Mouse (Mus musculus) mouse trophoblast stem cell (cell line): ENCODE data around the gene Dpp6.

Experiments used
- in situ Hi-C, 2 experiments: fragments of 300-500 bp; cut with MseI, MboI; formaldehyde crosslinking; loops; 2 replicates in 1 of 2; 3 replicates in 1 of 2; pipeline ENCODE4 v1.15.1; 2025

Dpp6 gene

GRCm38 (mm10) chr5:27357630-27358029, 540.6 kb downstream of the Dpp6 start:
- in situ Hi-C loops, result no loop called here

GRCm38 (mm10) chr5:27365946-27366345, 548.9 kb downstream of the Dpp6 start:
- in situ Hi-C loops, result no loop called here

DNA sequence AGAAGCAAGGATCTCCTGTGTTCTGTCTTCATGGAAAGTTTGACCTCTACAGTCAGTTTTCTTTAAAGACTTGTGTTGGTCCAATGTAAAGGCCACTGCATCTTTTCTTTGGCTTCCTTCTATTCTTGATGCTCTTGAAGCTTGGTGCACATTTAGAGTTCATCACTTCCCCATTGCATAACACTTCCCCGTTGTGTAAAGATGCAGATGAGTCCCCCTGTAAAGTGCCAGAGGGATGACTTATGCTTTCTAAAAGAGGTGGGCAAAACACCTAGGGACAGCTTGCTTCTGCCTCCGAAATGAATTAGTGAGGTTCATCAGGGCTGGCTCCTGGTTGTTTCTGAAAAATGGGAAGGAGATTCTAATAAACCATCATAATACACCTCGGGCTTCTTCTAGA, 553.8 kb downstream of the Dpp6 start:
- in situ Hi-C loops, result no loop called here

DNA sequence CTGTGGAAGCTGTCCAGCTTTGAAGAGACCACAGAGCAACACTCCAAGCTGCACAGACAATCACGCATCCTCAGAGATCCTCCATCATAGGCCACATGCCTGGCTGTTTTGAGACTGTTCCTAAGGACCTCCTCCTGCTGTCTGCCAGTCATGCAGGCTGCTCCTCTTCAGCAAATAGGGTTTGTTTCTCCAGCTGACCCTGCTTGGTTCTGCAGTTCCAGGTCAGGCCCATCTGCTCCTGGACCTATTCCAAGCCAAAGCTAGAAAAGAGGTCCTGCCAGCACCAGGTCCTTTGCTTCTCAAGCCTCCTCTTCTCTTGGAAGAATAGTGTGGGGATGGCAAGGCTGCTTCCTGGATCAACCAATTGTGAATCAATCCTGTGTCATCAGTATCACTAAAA, 556.9 kb downstream of the Dpp6 start:
- in situ Hi-C loops, result no loop called here

- in situ Hi-C loops, result no loop called here
Observed at GRCm38 (mm10) chr5:27375841-27376240, 558.8 kb downstream of the Dpp6 start.

DNA sequence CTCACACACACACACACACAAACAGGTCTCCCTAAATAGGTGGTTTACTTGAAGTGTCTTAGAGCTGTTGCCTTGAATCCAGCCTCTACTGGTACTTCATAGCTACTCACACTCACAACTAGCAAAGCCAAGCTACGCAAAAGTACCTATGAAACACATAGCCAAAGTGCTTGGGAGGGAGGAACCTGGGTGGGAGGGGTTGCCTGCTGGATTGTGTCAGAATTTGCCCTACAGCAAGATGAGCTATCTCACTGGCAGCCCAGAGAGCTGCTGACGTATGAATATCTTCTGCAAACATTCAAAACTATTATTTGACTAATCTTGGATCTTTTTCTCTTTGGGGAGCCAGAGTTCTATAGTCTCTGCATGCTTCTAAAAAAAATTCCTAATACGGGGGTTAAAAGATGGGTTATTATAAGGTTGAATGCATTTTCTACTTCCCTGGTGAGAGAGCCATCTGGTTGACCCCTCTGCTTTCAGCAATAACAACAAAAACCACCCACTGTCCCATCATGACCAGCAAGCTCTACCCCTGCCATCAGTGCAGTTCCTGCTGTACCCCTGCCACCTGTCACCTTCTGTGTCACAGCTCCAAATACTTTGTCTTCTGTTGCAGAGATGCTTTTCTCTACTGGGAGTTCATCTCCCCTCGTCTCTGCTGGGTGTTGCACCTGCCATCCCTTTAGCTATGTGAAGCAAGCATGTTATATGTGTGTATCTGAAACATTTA, 563.8 kb downstream of the Dpp6 start:
- in situ Hi-C loops, result no loop called here

DNA sequence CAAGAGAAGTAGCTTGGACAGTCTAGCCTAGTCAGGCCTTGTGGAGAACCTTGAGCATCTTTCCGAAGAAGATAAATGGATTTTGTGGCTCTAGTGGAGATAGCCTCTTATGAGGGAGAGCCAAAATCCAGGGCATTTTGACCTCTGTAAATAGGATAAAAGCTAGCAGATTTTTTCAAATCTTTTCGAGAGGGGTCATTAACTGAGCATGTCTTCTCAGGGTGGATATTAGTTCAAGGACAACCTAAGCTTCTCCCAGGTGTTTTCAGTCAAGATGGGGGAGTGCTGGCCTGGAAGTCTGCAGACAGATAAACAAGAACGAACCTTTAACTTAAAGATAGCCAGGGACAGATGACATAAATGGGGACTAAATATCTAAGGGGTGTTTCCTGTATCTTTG, 581.4 kb downstream of the Dpp6 start:
- in situ Hi-C loops, result no loop called here

DNA sequence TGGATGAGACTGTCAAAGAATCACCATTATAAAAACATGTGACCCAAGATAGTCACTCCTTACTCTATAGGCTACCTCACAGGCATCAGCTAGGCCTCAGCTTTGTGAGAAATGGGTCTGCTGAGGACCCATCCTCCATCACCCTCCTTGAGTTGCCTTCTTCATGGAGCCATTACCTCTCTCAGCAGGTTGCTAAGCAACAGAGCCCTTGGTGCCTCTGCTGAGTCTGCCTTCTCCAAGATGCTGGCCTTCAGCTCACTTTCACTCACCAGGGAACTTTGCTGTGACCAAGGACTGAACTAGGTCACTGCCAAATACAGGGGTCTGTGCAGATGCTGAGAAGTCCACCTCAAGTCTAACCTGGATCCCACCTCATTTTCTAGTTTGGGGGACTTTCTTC, 582.1 kb downstream of the Dpp6 start:
- in situ Hi-C loops, result no loop called here

DNA sequence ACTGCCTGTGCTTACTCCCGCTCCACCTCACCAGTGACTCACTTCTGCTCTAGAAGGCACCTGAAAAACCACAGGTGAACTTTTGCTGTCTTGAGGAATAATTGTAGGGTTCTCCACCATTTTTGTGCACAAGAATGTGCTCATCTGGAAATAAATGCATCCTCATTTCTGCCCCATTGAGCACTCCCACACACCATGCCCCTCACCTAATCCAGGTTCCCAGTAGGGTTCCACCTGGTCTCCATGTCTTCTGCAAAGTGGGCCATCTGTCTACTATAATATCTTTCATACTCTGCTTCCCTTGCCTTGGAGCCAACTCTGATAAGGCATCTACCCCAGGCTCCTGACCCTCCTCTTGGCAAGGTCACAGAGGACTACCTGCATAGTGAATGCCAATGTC, 585.6 kb downstream of the Dpp6 start:
- in situ Hi-C loops, result no loop called here

GRCm38 (mm10) chr5:27408854-27409253, 591.9 kb downstream of the Dpp6 start:
- in situ Hi-C loops, result no loop called here

DNA sequence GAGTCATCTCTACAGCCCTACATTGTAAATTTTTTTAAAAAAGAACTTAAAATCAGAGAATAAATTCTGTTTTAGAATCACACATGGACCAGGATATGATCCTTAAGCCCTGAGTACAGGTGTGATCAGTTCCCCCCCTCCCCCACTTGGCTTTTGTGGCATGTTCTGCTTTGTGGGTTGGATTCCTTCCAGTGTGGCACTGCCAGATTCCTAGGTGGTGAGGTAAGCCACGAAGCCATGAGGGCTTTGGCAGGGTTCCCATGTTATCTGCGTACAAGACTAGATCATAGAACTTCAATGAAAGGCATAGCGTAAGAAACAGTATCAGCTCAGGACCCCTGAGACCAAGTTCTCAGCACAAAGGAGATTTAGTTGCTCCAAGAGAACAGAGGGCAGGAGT, 596.0 kb downstream of the Dpp6 start:
- in situ Hi-C loops, result loop anchor here in 1 of 2 experiments (10.0 kb wide), 1 partner anchor 338 kb away; no protein-coding TSS in a partner anchor

GRCm38 (mm10) chr5:27415518-27415917, 598.5 kb downstream of the Dpp6 start:
- in situ Hi-C loops, result loop anchor here in 1 of 2 experiments (10.0 kb wide), 1 partner anchor 341 kb away; no protein-coding TSS in a partner anchor

GRCm38 (mm10) chr5:27416571-27416970, 599.6 kb downstream of the Dpp6 start:
- in situ Hi-C loops, result loop anchor here in 1 of 2 experiments (10.0 kb wide), 1 partner anchor 342 kb away; no protein-coding TSS in a partner anchor

DNA sequence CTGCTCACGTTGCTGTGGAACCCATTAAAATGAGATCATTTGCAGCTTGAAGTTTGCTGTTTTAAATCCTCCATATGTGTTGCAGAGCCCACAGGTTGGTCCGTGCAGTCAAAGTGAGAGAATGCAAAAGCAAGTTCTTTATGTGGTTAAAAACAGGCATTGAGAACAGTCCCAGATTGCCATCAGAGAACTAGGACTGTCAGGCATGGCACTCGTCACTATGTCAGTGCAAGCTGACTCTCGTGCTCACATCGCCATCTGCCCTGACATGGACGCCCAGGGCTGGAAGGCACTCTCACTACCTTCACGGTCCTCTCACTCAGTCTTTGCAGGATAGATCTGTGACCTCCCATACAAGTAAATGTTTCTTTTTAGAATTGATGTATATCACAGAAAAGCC, 600.4 kb downstream of the Dpp6 start:
- in situ Hi-C loops, result loop anchor here in 1 of 2 experiments (10.0 kb wide), 1 partner anchor 343 kb away; no protein-coding TSS in a partner anchor

DNA sequence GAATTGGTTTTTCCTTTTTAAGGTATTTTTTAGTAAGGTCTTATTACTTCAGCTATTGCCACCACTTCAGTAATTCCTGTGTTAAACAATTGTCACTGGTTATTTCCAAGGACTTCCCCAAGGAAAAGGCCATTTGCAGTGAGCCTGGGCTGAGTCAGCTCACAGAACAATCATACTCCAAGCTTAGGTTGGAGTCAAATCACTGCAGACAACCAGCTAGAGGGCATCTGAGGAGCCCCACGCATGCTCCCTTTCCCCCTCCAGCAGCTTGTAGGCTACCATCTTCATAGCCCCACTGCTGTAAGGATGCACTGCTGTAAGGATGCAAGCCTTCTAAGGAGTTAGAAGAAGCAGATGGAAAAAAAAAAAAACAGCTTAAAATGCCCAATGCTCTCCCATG, 601.9 kb downstream of the Dpp6 start:
- in situ Hi-C loops, result loop anchor here in 1 of 2 experiments (10.0 kb wide), 1 partner anchor 344 kb away; no protein-coding TSS in a partner anchor

DNA sequence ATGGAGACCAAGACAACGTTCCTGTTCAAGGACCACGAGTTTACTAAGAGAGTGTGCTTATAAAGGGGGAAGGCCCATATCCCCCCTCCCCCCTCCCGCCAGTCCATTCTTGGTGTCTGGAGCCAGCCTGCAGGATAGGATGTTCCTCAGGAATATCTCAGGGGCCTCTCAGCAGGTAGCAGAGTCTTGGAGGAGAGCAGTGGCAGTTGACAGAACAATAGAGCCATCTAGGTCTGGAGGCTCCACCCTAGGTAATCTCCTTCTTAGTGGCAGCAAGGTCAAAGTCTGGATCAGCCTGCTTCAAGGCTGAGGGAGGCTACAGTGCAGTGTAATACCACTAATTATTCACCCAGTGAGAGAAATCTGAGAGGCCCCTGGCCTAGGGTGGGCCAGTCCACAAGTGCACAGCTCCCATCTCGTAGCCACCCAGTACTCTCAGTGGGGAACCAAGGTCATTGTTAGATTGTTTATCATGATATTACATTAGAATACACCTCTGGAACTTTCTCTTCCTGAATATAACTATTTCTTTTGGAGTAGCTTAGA, 604.2 kb downstream of the Dpp6 start:
- in situ Hi-C loops, result no loop called here

GRCm38 (mm10) chr5:27423766-27424165, 606.8 kb downstream of the Dpp6 start:
- in situ Hi-C loops, result no loop called here

- in situ Hi-C loops, result no loop called here
Observed at GRCm38 (mm10) chr5:27424484-27425080, 607.6 kb downstream of the Dpp6 start.

DNA sequence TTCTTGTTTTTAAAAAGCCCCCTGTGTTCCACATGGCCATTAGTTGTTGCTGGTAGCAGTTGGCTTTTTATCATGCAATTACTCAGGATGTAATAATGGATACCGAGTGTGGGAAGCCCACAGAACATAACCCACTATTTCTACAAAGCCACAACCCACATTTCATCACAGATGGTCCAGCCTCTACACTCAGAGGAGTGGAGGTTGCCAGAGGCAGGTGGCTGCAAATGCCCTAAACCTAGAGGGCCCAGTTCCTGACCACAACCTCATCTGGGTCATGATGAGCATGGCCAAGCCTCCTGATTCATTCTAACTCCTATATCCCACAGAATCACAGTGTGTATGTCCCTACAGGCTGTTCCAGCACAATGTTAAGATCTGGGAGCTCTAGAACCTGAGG, 609.2 kb downstream of the Dpp6 start:
- in situ Hi-C loops, result no loop called here

DNA sequence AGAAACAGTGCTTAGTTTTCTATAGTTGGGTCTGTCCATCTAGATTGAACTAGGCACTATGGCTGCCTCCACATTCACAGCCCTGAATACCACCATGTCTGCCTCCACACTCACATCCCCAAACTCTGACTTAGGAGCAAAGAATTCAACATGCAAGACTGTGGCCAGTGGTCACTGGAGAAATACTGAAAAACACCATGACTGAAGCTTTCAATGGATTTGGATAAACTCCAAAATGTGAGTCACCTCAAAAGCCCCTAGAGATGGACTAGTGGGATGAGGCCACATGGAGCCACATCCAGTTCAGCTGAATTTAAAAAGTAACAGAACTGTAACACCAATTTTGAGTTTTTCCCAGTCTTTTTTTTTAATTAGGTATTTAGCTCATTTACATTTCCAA, 616.6 kb downstream of the Dpp6 start:
- in situ Hi-C loops, result no loop called here

GRCm38 (mm10) chr5:27453201-27453845, 636.3 kb downstream of the Dpp6 start:
- in situ Hi-C loops, result no loop called here

- in situ Hi-C loops, result no loop called here
Observed at GRCm38 (mm10) chr5:27454386-27454785, 637.4 kb downstream of the Dpp6 start.
